Mouse (Mus musculus) R1 (cell line): ENCODE results near the gene Serpinb9b.
A peak's percentile ranks its signal among the peaks of the same experiment; 100 is the strongest.

Experiments
- DNase-seq: peaks from one replicate; pipeline ENCODE4 v3.0.0-alpha.2; 2018; ENCODE audit warnings: low read depth, low spot score

Gene Serpinb9b

GRCm38 (mm10) chr13:33043542-33043941, 16.3 kb downstream of the Serpinb9b start:
- no peak for DNase-seq

- no peak for DNase-seq
These were observed 20.0 kb downstream of the Serpinb9b start for GRCm38 (mm10) chr13:33047234-33047633.

DNA sequence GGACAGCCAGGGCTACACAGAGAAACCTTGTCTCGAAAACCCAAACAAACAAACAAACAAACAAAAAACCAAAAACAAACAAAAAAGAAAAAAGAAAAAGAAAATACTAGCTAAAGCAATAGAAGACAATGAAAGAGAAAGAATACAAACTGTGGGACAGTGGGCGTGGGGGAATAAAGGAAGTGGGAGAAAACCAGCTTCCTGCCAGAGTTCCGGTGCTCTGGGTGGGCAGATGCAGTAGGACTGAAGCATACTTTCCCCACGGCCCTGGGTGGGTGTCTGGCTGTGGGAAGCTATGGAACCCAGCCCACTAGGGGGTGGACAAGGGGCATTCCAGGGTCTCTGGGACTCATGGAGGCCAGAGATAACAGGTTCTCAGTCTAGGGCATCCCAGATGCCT, 21.0 kb downstream of the Serpinb9b start:
- no peak for DNase-seq

DNA sequence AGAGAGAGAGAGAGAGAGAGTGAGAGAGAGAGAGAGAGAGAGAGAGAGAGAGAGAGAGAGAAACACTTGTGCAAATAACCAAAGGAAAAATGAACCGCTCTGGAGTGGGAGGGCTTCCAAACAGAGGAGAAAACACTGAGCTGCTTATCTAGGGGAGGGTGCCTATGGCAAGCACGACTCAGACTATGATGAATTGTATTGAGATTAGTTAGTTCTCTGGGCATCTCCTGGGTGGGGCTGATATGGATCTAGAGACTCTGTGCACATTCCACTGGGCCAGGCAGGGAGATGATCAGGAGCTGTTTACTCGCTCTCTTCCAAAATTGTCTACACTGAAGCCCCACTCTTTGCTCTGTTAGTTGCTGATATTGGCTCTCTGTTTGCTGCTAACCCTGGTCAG, 24.5 kb downstream of the Serpinb9b start:
- DNase-seq, result peak; percentile 25

GRCm38 (mm10) chr13:33063048-33063447, 35.8 kb downstream of the Serpinb9b start:
- peak; percentile 18 for DNase-seq

- no peak for DNase-seq
These were observed 40.3 kb downstream of the Serpinb9b start for GRCm38 (mm10) chr13:33067387-33067977.

DNA sequence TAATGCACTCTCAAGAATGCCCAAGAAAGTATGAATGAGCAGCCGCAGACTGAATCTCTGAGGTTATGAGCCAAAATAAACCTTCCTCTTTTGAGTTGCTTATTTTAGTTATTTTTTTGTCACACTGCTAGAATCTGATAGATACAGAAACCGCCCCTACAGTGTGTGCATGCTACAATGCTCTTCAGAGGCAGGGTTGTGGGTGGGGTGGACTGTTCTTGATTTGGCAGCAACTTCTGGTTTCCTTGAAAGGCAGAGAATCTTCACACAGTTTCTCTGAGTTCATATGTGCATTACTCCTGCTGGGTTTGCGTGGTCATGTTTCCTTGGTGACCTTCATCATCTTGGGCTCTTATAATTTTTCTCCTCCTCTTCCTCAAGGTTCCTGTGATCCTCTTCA, 40.9 kb downstream of the Serpinb9b start:
- DNase-seq, result no peak

DNA sequence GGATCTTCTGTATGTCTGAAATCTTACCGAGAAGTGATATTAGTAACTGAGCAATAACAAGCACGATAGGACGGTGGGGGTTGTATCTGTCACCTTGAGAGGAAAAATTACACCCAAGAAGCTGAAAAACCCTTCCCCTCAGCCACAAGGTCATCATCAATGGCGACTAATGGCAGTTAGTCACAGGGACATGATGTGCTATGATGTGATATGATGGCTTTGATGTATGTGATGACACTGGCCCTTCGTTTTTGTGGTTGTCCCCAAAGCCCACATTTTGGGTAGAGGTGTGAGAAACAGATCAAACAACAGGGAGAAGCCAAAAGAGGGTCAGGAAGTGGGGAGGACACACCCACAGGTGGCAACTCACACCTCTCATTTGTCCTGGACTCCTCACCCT, 44.6 kb downstream of the Serpinb9b start:
- no peak for DNase-seq

DNA sequence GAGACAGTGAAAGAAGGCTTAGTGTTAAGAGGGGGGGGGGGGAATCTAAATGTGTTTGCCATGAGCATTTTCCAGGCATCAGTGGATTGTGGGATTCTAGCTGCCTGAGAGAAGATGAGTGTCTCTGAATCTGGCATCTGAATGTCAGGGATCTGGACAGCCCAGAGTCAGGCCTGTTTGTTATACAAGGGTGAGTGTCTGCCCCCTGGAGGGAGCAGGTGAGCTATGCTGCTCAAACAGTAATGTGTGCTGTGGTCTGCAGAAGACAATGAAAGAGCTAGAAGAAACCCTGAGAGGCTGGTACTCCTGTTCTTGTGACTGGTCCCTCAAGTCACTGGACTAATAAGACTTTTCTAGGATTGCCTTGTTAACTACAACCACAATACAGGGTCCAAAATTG, 46.8 kb downstream of the Serpinb9b start:
- DNase-seq, result peak; percentile 66

GRCm38 (mm10) chr13:33076247-33076646, 49.0 kb downstream of the Serpinb9b start:
- DNase-seq, result no peak

GRCm38 (mm10) chr13:33077026-33077685, 49.9 kb downstream of the Serpinb9b start:
- no peak for DNase-seq

- DNase-seq, result peak; percentile 85
These were observed 51.0 kb downstream of the Serpinb9b start, which contains the start of gene Serpinb1b for GRCm38 (mm10) chr13:33078056-33078705. Gene Serpinb1b (plus strand): TSS chr13:33078575.

DNA sequence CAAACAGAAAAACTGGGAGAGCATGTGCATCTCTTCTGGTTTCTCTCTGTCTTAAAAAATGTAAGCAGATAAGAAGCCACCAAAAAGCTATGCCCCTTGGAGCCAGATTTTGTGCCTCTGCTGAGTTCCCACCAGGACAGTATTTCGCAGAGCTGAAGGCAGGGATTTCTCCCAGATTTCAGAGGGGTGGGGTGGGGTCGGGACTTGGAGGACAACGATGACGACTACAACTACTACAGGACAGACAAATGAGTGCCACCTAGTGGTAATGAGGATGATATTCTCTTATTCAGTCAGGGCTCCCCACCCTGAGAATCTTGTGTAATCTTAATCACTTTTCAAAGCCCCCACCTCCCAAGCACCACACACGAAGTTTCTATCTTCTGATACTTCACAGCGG, 52.2 kb downstream of the Serpinb9b start:
- peak; percentile 66 for DNase-seq

DNA sequence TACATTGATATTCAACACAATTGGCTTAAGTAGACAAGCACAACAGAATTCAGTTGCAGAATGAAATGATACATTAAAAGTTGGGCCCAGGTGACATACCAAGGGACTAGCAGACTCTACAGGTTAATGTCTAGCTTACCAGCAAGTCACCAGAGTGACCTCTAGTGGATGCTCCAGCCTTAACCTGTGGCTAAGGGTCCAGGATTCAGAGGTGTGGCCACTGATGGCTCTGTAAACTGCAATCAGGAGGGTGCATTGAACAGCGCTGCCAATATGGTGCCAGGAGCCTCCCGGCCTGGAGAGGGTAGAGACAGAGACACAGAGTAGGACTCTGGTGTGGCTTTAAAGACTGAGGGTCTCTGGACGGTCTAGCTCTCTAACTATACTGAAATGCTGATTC, 53.1 kb downstream of the Serpinb9b start:
- DNase-seq, result peak; percentile 68

DNA sequence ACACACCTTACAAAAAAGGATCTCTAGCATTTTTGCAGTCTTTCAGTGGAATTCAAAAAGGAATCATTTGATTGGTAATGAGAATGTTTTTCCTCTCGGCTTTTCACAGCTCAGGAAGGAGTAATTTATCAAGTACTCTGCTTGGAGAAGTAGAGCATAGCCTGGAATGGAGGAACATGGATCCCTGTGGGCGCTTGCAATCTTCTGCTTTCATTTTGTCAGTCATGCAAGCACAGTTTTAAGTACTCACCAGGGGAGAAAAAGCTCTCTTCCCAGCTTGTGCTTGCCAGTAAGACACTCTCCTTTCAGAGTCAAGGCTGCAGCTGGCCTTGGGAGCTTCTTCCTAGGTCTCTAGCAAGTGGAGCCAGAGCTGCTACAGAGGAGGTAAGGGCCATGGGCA, 56.6 kb downstream of the Serpinb9b start:
- no peak for DNase-seq

DNA sequence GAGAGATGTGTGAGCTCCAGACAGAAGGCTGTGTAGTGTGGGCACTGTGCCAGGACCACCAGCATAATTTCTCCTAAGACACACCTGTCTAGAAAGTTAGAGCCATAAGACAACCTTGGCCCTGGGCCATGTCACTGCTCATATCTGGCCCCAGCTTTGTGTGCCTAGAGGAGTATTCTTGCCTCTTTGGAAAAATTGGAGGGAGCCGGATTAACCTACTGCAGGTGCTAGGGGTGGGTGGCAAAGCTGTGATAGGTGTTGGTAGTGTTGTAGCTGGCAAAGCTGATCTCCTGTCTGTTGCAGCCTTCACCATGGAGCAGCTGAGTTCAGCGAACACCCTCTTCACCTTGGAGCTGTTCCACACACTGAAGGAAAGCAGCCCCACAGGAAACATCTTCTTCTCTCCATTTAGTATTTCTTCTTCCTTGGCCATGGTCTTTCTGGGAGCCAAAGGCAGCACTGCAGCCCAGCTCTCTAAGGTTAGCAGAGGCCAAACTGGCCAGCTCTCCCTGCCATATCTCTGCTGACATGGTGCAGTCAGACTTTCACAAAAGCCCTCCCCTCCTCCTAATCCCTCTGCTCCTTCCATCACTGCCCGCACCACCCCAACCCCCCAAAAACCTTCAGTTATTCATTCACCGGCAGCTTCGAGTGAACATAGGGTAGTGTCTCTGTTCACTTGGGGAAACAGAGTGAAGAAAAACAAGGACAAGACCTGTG, 57.9 kb downstream of the Serpinb9b start:
- no peak for DNase-seq

DNA sequence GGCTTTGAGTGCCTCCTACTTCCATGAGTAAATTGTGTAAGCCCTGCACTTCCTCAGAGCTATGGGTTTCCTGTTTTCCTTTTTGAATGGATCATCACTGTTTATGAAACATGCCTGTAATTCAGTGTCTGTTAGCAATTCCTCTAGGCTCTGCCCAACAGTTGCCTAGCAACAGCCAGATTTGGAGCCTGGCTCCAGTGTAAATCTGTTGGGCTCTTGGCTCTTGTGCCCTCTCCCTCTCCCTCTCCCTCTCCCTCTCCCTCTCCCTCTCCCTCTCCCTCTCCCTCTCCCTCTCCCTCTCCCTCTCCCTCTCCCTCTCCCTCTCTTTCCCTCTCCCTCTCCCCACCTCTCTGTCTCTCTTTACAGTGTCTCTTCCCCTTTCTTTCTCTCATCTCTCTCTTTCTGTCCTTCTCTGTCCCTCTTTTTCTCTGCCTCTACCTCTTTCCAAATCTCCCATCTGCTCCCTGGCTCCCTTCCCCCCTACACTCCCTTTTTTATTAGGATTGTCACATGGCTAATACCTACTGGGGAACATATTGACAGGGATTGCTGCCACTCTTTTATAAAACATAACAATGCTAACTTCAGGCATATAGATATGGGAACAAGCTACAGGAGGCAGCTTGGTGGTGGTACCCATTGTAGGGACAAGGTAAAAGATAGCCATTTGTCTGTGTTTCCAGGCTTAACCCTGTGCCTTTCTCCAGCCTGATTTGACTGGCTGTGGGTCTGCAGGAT, 58.6 kb downstream of the Serpinb9b start:
- DNase-seq, result peak; percentile 20

- peak; percentile 56 for DNase-seq
These were observed 62.4 kb downstream of the Serpinb9b start for GRCm38 (mm10) chr13:33089566-33089965.

DNA sequence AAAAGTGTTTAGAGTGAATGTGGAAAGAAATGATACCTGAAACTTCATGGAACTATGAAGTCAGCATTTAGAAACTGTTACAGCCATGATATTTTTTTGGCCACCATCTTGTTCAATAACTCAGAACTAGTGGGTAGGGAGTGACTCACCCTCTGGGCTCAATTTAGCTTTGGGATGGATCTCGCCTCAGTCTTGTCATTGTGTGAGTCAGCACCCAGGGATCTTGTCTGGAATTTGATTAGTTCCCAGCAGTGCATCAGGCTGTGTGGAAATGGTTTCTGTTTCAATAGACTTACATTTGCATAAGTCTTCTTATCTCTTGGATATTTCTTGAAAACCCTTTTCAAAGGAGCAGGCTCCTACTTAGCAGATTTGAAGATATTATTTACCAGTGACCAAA, 63.3 kb downstream of the Serpinb9b start:
- DNase-seq, result peak; percentile 57

- DNase-seq, result peak; percentile 75
These were observed 64.1 kb downstream of the Serpinb9b start for GRCm38 (mm10) chr13:33091306-33091705.
